Mouse (Mus musculus) liver, adult 2 months (tissue): ENCODE measurements around the gene Mettl16. TPM values are rescaled to one million over a fixed set of nuclear protein-coding genes. Genes with fewer than 3 reads are reported as not detected.

Source experiments
- DNase-seq: peaks from one replicate; pipeline ENCODE4 v3.0.0-alpha.2; 2011; ENCODE audit warnings: low read depth, low spot score; ENCODE audit errors: extremely low read depth
- H3K27ac ChIP-seq: fragments of 200-500 bp; replicated peaks from 2 replicates; pipeline ENCODE4 v1.5.1; 2012; ENCODE audit warnings: low read depth, mild to moderate bottlenecking, control low read depth, inconsistent platforms, low read length; ENCODE audit not compliant: insufficient read depth
- H3K27me3 ChIP-seq: fragments of 200-500 bp; 2 replicates; pipeline ENCODE4 v1.6.1; 2012; ENCODE audit warnings: mild to moderate bottlenecking, moderate library complexity, low read length, inconsistent platforms; ENCODE audit not compliant: control insufficient read depth, insufficient read depth
- H3K36me3 ChIP-seq: fragments of 200-500 bp; 2 replicates; pipeline ENCODE4 v1.6.1; 2012; ENCODE audit warnings: low read length, inconsistent platforms; ENCODE audit not compliant: control insufficient read depth, insufficient read depth
- H3K4me1 ChIP-seq: fragments of 200-500 bp; 2 replicates; pipeline ENCODE4 v1.6.1; 2011; ENCODE audit warnings: low read length; ENCODE audit not compliant: control insufficient read depth, insufficient read depth
- H3K4me3 ChIP-seq: fragments of 200-500 bp; 2 replicates; pipeline ENCODE4 v1.5.1; 2011; ENCODE audit warnings: low read depth, mild to moderate bottlenecking, control low read depth, low read length, moderate library complexity; ENCODE audit not compliant: insufficient read depth
- H3K79me2 ChIP-seq: fragments of 200-500 bp; 2 replicates; pipeline ENCODE4 v1.6.1; 2012; ENCODE audit warnings: inconsistent platforms, mild to moderate bottlenecking, low read length, moderate library complexity; ENCODE audit not compliant: control insufficient read depth, insufficient read depth
- H3K9ac ChIP-seq: fragments of 200-500 bp; 2 replicates; pipeline ENCODE4 v1.6.1; 2012; ENCODE audit warnings: low read depth, mild to moderate bottlenecking, control low read depth, inconsistent platforms, low read length
- CTCF ChIP-seq: fragments of 200-500 bp; IDR thresholded peaks from 2 replicates; pipeline ENCODE4 v1.5.1; 2011; ENCODE audit warnings: low read depth, low read length, control low read depth
- POLR2A ChIP-seq: fragments of 200-500 bp; IDR thresholded peaks from 2 replicates; pipeline ENCODE4 v1.6.1; 2011; ENCODE audit warnings: low read length, control low read depth; ENCODE audit not compliant: insufficient read depth; ENCODE audit errors: extremely low read depth
- WGBS: fragments of 180-500 bp; shearing (Covaris S2); methylation state at CpG from one replicate; pipeline ENCODE4 v1.1.7; 2018; 5-methylcytosine and 5-hydroxymethylcytosine counted together
- polyA plus RNA-seq: library from polyadenylated mRNA; depleted of rRNA; stranded (reverse); fragments of >200 nt; gene quantifications from 2 replicates; pipeline ENCODE4 v1.2.3, GENCODE M21; 2012
- total RNA-seq: library from RNA; depleted of rRNA; stranded (reverse); fragments of >200 nt; gene quantifications from 2 replicates; pipeline ENCODE4 v1.2.3, GENCODE M21; 2014

Mettl16 gene
- total and polyA plus RNA-seq, 2 experiments, result 3.4 to 5.1 TPM

DNA sequence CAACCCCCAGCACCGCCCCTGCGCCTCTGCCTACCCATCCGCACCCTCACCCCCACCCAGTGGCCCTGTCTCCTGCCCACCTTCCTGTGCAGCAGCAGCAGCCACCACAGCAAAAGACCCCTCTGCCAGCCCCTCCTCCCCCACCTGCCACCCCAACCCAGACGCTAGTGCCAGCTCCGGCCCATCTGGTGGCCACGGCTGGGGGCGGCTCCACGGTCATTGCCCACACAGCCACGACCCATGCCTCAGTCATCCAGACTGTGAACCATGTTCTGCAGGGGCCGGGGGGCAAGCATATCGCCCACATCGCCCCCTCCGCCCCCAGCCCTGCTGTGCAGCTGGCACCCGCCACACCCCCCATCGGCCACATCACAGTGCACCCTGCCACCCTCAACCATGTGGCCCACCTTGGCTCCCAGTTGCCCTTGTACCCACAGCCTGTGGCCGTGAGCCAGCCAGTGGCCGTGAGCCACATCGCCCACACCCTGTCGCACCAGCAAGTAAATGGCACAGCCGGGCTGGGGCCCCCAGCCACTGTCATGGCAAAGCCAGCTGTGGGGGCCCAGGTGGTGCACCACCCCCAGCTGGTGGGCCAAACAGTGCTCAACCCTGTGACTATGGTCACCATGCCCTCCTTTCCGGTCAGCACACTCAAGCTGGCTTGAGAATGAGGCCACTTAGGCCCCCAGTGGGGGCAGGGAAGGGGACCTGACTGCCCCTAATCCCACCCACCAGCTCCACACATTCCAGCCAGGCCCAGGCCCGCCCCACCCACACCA, 72.2 kb downstream of the Mettl16 start:
- no peak overlapping the region for H3K9ac ChIP-seq
- no peak for DNase-seq
- peaks cover 3% of the 10 kb centered on the region; the same call in 1 of the 2 replicates for H3K4me1 ChIP-seq
- no peak overlapping the region for H3K4me3 ChIP-seq
- WGBS, result 94% methylated on average over 22 of the region's 22 CpGs
- no peaks in the 10 kb centered on the region for H3K36me3 ChIP-seq
- peaks cover 9% of the 10 kb centered on the region; the same call in 1 of the 2 replicates for H3K79me2 ChIP-seq
- no peak overlapping the region for H3K27ac ChIP-seq
- H3K27me3 ChIP-seq, result no peaks in the 10 kb centered on the region
- TF ChIP-seq POLR2A (no peak), CTCF (no peak)

DNA sequence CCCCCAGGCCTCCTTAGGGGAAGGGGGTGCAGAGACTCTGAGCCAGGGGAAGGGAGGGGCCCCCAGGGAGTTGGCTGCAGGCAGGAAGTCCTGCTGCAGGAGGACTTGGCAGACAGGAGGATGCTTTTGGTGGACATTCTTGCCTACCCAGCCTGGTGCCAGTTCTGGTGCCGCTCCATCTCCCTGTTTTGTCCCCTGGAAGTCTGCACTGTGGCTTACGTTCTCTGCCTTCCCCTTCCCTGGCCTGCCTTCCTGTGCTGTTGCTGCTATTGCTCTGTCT, 72.7 kb downstream of the Mettl16 start:
- peaks cover 5% of the 10 kb centered on the region; the same call in 1 of the 2 replicates for H3K4me1 ChIP-seq
- TF ChIP-seq POLR2A, result no peak
- TF ChIP-seq CTCF, result no peak
- no peaks in the 10 kb centered on the region for H3K27me3 ChIP-seq
- 88% methylated on average over 2 of the region's 2 CpGs for WGBS
- no peak overlapping the region for H3K4me3 ChIP-seq
- peaks cover 9% of the 10 kb centered on the region; the same call in 1 of the 2 replicates for H3K79me2 ChIP-seq
- H3K36me3 ChIP-seq, result no peaks in the 10 kb centered on the region
- H3K9ac ChIP-seq, result no peak overlapping the region
- no peak overlapping the region for H3K27ac ChIP-seq
- no peak for DNase-seq

DNA sequence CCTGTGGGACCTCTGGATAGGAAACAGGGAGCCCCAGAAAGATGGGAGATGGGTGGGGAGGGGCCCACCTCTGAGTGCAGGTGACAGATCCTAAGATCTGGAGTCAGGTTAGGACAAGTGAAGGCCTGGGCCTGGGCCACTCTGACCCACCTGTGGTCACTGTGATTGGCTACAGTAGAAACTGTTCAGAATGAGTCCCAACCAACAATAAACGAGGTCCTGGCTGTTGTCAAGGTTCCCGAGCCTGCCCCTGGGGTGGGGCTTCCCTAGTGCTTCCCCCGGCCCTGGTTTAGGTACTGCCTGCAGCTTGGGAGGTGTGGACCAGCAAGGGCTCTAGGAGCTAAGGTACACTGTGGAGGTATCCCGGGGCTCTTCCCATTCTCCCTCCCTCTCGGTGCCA, 73.1 kb downstream of the Mettl16 start:
- no peak for DNase-seq
- peaks cover 8% of the 10 kb centered on the region for H3K4me1 ChIP-seq
- H3K36me3 ChIP-seq, result no peaks in the 10 kb centered on the region
- no peaks in the 10 kb centered on the region for H3K27me3 ChIP-seq
- peaks cover 9% of the 10 kb centered on the region; the same call in 1 of the 2 replicates for H3K79me2 ChIP-seq
- no peak overlapping the region for H3K4me3 ChIP-seq
- H3K27ac ChIP-seq, result no peak overlapping the region
- no peak for TF ChIP-seq CTCF
- TF ChIP-seq POLR2A, result no peak
- H3K9ac ChIP-seq, result no peak overlapping the region
- 80% methylated on average over 5 of the region's 5 CpGs for WGBS

DNA sequence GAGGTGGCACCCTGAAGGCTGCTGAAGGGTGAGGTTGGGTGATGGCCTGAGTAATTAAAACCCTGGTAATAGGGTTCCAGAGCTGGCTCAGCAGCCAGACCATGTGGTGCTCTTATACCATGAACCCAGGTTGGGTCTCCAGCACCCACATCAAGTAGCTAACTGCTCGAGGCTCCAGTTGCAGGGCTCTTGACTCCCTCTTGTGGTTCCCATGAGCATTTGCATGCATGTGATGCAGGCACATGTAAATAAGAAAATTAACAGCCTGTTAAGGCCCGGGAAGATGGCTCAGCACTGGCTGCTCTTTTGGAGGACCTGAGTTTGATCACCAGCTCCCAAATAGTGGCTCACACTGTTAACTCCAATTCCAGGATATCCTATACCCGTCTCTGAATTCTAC, 75.2 kb downstream of the Mettl16 start:
- DNase-seq, result no peak
- no peaks in the 10 kb centered on the region for H3K27me3 ChIP-seq
- no peaks in the 10 kb centered on the region for H3K79me2 ChIP-seq
- no peak overlapping the region for H3K4me3 ChIP-seq
- no peaks in the 10 kb centered on the region for H3K36me3 ChIP-seq
- 80% methylated on average over 3 of the region's 3 CpGs for WGBS
- no peak overlapping the region for H3K27ac ChIP-seq
- H3K4me1 ChIP-seq, result peaks cover 6% of the 10 kb centered on the region
- TF ChIP-seq POLR2A (no peak), CTCF (peak; percentile 43)
- no peak overlapping the region for H3K9ac ChIP-seq

DNA sequence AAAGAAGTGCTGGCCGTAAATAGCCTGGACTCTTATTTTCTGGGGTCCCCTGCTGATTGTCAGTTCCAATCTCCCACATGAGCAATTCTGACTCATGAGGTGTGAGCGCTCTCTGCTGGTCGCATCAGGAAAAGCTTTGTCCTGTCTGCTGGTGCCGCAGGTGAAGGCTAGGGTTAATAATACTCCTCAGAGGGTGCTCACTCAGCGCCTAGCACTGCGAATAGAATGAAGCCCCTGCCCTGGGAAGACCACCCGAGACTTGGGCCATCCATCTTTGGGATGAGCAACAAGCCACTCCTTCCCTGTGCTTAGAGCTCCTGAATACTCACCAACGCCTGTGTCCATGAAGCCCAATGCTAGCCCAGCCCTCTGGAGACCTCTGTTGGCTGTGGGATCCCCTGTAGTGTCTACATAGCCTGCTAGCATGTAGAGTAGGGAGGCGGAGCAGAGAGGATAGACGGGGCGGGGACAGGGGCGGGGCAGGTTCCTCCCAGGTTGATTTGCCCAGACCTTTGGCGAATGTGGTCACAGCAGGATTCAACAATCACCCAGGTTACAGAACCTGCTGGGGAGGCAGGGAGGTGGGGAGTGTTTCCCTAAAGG, 77.4 kb downstream of the Mettl16 start:
- Histone ChIP-seq H3K79me2 (no peaks in the 10 kb centered on the region), H3K27ac (peak overlapping the region; percentile 49), H3K9ac (peak overlapping the region; percentile 15; the same call in 1 of the 2 replicates), H3K4me1 (peaks cover 6% of the 10 kb centered on the region), H3K36me3 (no peaks in the 10 kb centered on the region), H3K4me3 (no peak overlapping the region), H3K27me3 (no peaks in the 10 kb centered on the region)
- TF ChIP-seq CTCF, result peak; percentile 88
- no peak for TF ChIP-seq POLR2A
- 5% methylated on average over 13 of the region's 13 CpGs for WGBS
- DNase-seq, result peak; percentile 97

DNA sequence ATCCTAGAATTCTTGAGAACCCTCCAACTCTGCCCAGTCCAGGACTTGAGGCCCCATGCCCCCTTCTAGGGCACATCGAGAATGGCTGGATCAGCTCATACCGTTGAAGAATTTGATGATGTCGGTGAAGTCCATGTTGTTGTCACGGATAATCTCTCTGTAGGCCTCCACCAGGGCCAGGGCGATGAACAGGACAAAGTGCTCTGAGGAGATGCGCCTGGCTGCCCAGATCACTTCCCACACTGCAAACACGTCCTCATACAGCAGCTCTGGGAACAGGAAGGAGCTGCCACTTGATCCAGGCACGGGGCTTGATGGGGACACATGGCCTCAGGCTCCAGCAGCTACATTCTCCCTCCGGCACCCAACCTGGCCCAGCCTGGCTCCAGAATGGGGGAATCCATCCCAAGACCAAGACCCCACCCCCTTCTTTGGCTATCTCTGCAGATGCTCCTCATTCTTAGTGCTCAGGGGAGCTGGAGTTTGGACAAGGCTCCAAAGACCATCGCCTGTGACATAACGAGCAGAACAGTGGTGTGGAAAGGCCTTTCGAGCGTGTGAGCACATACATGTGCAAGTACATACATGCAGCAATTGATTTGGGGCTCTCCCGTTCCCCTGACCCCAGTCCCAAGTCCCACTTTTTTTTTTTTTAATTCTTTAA, 80.5 kb downstream of the Mettl16 start:
- Histone ChIP-seq H3K4me1 (peaks cover 6% of the 10 kb centered on the region), H3K4me3 (no peak overlapping the region), H3K27me3 (no peaks in the 10 kb centered on the region), H3K9ac (no peak overlapping the region), H3K36me3 (no peaks in the 10 kb centered on the region), H3K79me2 (no peaks in the 10 kb centered on the region), H3K27ac (no peak overlapping the region)
- TF ChIP-seq POLR2A (no peak), CTCF (no peak)
- 93% methylated on average over 14 of the region's 14 CpGs for WGBS
- no peak for DNase-seq
